Mouse (Mus musculus): ENCODE measurements at regions not wholly inside any gene's neighbourhood (a gene's known extent, or its start where the extent isn't known, plus 50 kb on each side); places are given as distances from the start of the nearest gene placed in this dataset.

- no peak for DNase-seq
Measured at GRCm38 (mm10) chr12:71482619-71483018, 172.9 kb downstream of the Dact1 start.

- no peak for DNase-seq
Measured at GRCm38 (mm10) chr12:71483536-71484165, 174.0 kb downstream of the Dact1 start.

- no peak for DNase-seq
Measured at GRCm38 (mm10) chr12:71484286-71484685, 174.6 kb downstream of the Dact1 start.

GRCm38 (mm10) chr12:71486078-71486477, 176.4 kb downstream of the Dact1 start:
- DNase-seq, result no peak

GRCm38 (mm10) chr12:71487591-71488435, 178.1 kb downstream of the Dact1 start:
- DNase-seq, result no peak

GRCm38 (mm10) chr12:71489295-71489694, 179.6 kb downstream of the Dact1 start:
- DNase-seq, result no peak

GRCm38 (mm10) chr12:71494803-71495293, 185.2 kb downstream of the Dact1 start:
- DNase-seq, result no peak

- no peak for DNase-seq
Measured at GRCm38 (mm10) chr12:71498246-71499029, 188.8 kb downstream of the Dact1 start.

GRCm38 (mm10) chr12:71501299-71501810, 191.7 kb downstream of the Dact1 start:
- DNase-seq, result no peak

GRCm38 (mm10) chr12:71503265-71503664, 193.6 kb downstream of the Dact1 start:
- no peak for DNase-seq

- no peak for DNase-seq
Measured at GRCm38 (mm10) chr12:71506206-71506605, 196.5 kb downstream of the Dact1 start.

GRCm38 (mm10) chr12:71506716-71507115, 197.0 kb downstream of the Dact1 start:
- DNase-seq, result no peak

- no peak for DNase-seq
Measured at GRCm38 (mm10) chr12:71512915-71513612, 203.4 kb downstream of the Dact1 start.

GRCm38 (mm10) chr12:71519520-71519919, 209.8 kb downstream of the Dact1 start:
- DNase-seq, result no peak

GRCm38 (mm10) chr12:71521936-71522335, 212.3 kb downstream of the Dact1 start:
- DNase-seq, result no peak

GRCm38 (mm10) chr12:71522451-71522850, 212.8 kb downstream of the Dact1 start:
- no peak for DNase-seq

GRCm38 (mm10) chr12:71524156-71524555, 214.5 kb downstream of the Dact1 start:
- no peak for DNase-seq

- DNase-seq, result no peak
Measured at GRCm38 (mm10) chr12:71525255-71525927, 215.7 kb downstream of the Dact1 start.

GRCm38 (mm10) chr12:71526623-71527022, 216.9 kb downstream of the Dact1 start:
- DNase-seq, result no peak

GRCm38 (mm10) chr12:71532161-71532560, 222.5 kb downstream of the Dact1 start:
- DNase-seq, result no peak

- no peak for DNase-seq
Measured at GRCm38 (mm10) chr12:71532708-71533450, 223.2 kb downstream of the Dact1 start.

Measured in lung, postnatal 14 days (tissue).